ENCODE assay signal across 18 mouse cellular contexts in the genomic region with DNA sequence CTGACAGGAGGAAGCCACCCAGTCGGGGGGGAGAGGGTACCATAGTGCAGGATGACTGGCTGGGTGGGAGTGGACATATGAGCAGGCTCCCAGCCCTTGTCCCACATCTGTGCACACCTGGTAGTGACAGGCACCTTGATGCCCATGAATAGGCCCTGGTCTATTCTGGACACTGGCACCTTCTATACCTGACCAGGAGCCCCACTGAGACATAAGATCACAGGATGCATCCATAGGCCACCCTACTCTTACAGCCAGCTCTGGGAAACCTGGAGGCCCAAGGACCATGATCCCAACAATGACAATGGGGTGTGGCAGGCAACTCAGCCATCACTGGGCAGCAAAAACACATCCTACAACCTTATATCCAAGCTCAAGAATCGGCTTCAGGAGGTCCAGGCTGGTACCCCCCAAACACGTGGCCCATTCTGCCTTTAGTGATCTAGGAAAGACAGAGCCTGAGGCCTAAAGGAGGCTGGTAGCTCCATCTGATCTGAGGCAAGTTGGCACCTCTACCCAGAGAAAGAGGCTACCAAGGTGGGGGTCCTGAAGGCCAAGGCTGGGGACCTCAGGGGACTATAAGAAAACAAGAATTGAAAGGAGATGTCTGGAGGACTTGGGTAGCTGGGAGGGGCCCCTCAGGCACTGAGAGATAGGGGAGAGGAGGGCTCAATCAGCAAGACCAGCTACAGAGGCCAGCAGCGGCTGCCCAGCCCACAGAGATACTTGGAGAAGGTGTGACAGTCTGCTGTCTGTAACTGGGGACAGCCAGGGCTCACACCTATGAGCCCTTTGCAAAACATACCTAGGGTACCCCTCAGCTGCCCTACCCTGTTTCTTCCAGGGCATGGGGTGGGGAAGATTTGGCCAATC. TPM values are rescaled to one million over a fixed set of nuclear protein-coding genes. Genes with fewer than 3 reads are reported as not detected.
DNase-seq lines count a peak whose midpoint lies in the region; ATAC-seq lines count a peak whose summit lies in the region.
"Had no signal": no experiment of that assay in that cellular context is flagged by ENCODE, and none has a peak within 500 bp of the region (broad histone marks: within the 10 kb centered on the region; RNA-seq: fewer than 3 reads in every experiment).

No protein-coding gene starts in this region.

- H3K4me1 ChIP-seq in forebrain, embryonic 10.5 days: peaks cover 51% of the 10 kb centered on the region
- peaks cover 2% of the 10 kb centered on the region; the same call in 1 of the 2 replicates for H3K4me1 ChIP-seq in forebrain, embryonic 11.5 days (replicated peaks; ENCODE audit: control insufficient read depth, insufficient read depth, low read length)
- H3K4me1 ChIP-seq in kidney, embryonic 15.5 days: peaks cover 56% of the 10 kb centered on the region
- peaks cover 41% of the 10 kb centered on the region for H3K4me1 ChIP-seq in kidney, embryonic 16.5 days (ENCODE audit: insufficient read depth, low read length)
- peaks cover 95% of the 10 kb centered on the region for H3K4me1 ChIP-seq in liver, embryonic 15.5 days (replicated peaks)

- WGBS in forebrain, embryonic 10.5 days: 86% methylated on average over 4 of the region's 4 CpGs
- 84% methylated on average over 4 of the region's 4 CpGs for WGBS in forebrain, embryonic 11.5 days
- 77% methylated on average over 4 of the region's 4 CpGs for WGBS in kidney, embryonic 15.5 days
- WGBS in kidney, embryonic 16.5 days: 78% methylated on average over 4 of the region's 4 CpGs
- 42% methylated on average over 4 of the region's 4 CpGs for WGBS in liver, embryonic 15.5 days (ENCODE audit: insufficient replicate concordance)

- no peaks in the 10 kb centered on the region for H3K9me3 ChIP-seq in forebrain, embryonic 10.5 days
- no peaks in the 10 kb centered on the region for H3K9me3 ChIP-seq in forebrain, embryonic 11.5 days (ENCODE audit: control insufficient read depth, low read length)
- no peaks in the 10 kb centered on the region for H3K9me3 ChIP-seq in kidney, embryonic 15.5 days (replicated peaks)
- no peaks in the 10 kb centered on the region for H3K9me3 ChIP-seq in kidney, embryonic 16.5 days (ENCODE audit: low read length)
- no peaks in the 10 kb centered on the region for H3K9me3 ChIP-seq in liver, embryonic 15.5 days (replicated peaks)
- H3K9me3 ChIP-seq: embryonic facial prominence, embryonic 15.5 days; limb, embryonic 13.5 days had no signal

- no peak for DNase-seq in forebrain, embryonic 10.5 days (ENCODE audit: extremely low spot score, low spot score)
- DNase-seq in forebrain, embryonic 11.5 days (ENCODE audit: low spot score): no peak
- DNase-seq in c-Kit-positive CD71-positive TER-119-positive erythroid progenitor cells, embryonic 14.5 days (ENCODE audit: low spot score): peak; percentile 80
- DNase-seq in adrenal gland, adult 2 months: no peak
- no peak for DNase-seq in lung, postnatal 25 days (ENCODE audit: low spot score)
- DNase-seq: adrenal gland, postnatal 25 days; cerebellum, adult 11 months; kidney, postnatal 14 days; layer of hippocampus, postnatal 36 days; lung, postnatal 4 days; thymus, adult 2 months had no signal

- H3K9ac ChIP-seq in forebrain, embryonic 11.5 days (ENCODE audit: low read length): no peak overlapping the region
- H3K9ac ChIP-seq in kidney, embryonic 15.5 days: no peak overlapping the region
- H3K9ac ChIP-seq in kidney, embryonic 16.5 days (replicated peaks; ENCODE audit: low read length): no peak overlapping the region
- H3K9ac ChIP-seq in liver, embryonic 15.5 days: peak overlapping the region; percentile 86
- H3K9ac ChIP-seq: embryonic facial prominence, embryonic 15.5 days; limb, embryonic 13.5 days had no signal

- no peak overlapping the region for H3K4me2 ChIP-seq in forebrain, embryonic 11.5 days (ENCODE audit: low read depth, low read length, severe bottlenecking)
- peak overlapping the region; percentile 7; the same call in 1 of the 2 replicates for H3K4me2 ChIP-seq in kidney, embryonic 15.5 days
- H3K4me2 ChIP-seq in kidney, embryonic 16.5 days (replicated peaks; ENCODE audit: low read depth, low read length): no peak overlapping the region
- peak overlapping the region; percentile 88 for H3K4me2 ChIP-seq in liver, embryonic 15.5 days
- H3K4me2 ChIP-seq: embryonic facial prominence, embryonic 15.5 days; limb, embryonic 13.5 days had no signal

- no peak for ATAC-seq in forebrain, embryonic 11.5 days (replicated peaks; ENCODE audit: low FRiP score)
- no peak for ATAC-seq in kidney, embryonic 15.5 days (replicated peaks; ENCODE audit: low FRiP score)
- no peak for ATAC-seq in kidney, embryonic 16.5 days (ENCODE audit: low FRiP score, low TSS enrichment)
- ATAC-seq in liver, embryonic 15.5 days (ENCODE audit: insufficient read depth): peak; percentile 71
- ATAC-seq: inflammation-experienced regulatory T-cells, adult 6 months had no signal

- H3K27me3 ChIP-seq in forebrain, embryonic 10.5 days (ENCODE audit: poor library complexity, severe bottlenecking): peaks cover 34% of the 10 kb centered on the region
- H3K27me3 ChIP-seq in forebrain, embryonic 11.5 days (ENCODE audit: control insufficient read depth, insufficient read depth, low read length): peaks cover 3% of the 10 kb centered on the region; the same call in 1 of the 2 replicates
- 0 out of 2 replicates have a peak, but pooled peaks cover 6% of the 10 kb centered on the region for H3K27me3 ChIP-seq in kidney, embryonic 15.5 days
- H3K27me3 ChIP-seq in kidney, embryonic 16.5 days (ENCODE audit: insufficient read depth, low read length): no peaks in the 10 kb centered on the region
- no peaks in the 10 kb centered on the region for H3K27me3 ChIP-seq in liver, embryonic 15.5 days
- H3K27me3 ChIP-seq: embryonic facial prominence, embryonic 15.5 days; limb, embryonic 13.5 days had no signal

- no peaks in the 10 kb centered on the region for H3K36me3 ChIP-seq in forebrain, embryonic 10.5 days (replicated peaks)
- no peaks in the 10 kb centered on the region for H3K36me3 ChIP-seq in forebrain, embryonic 11.5 days (ENCODE audit: control insufficient read depth, insufficient read depth, low read length)
- H3K36me3 ChIP-seq in kidney, embryonic 15.5 days: no peaks in the 10 kb centered on the region
- H3K36me3 ChIP-seq in kidney, embryonic 16.5 days (ENCODE audit: insufficient read depth, low read length): no peaks in the 10 kb centered on the region
- no peaks in the 10 kb centered on the region for H3K36me3 ChIP-seq in liver, embryonic 15.5 days (replicated peaks)
- H3K36me3 ChIP-seq: embryonic facial prominence, embryonic 15.5 days; limb, embryonic 13.5 days had no signal

- H3K4me3 ChIP-seq in forebrain, embryonic 10.5 days: no peak overlapping the region
- no peak overlapping the region for H3K4me3 ChIP-seq in forebrain, embryonic 11.5 days (ENCODE audit: low read depth, low read length)
- H3K4me3 ChIP-seq in kidney, embryonic 15.5 days (replicated peaks): no peak overlapping the region
- H3K4me3 ChIP-seq in kidney, embryonic 16.5 days (ENCODE audit: low read length): no peak overlapping the region
- peak overlapping the region; percentile 96 for H3K4me3 ChIP-seq in liver, embryonic 15.5 days (replicated peaks)
- H3K4me3 ChIP-seq: embryonic facial prominence, embryonic 15.5 days; limb, embryonic 13.5 days had no signal

- peak overlapping the region; percentile 25; the same call in 1 of the 2 replicates for H3K27ac ChIP-seq in forebrain, embryonic 10.5 days
- H3K27ac ChIP-seq in forebrain, embryonic 11.5 days (ENCODE audit: low read depth, low read length): no peak overlapping the region
- no peak overlapping the region for H3K27ac ChIP-seq in kidney, embryonic 15.5 days
- H3K27ac ChIP-seq in kidney, embryonic 16.5 days (ENCODE audit: low read length): no peak overlapping the region
- peak overlapping the region; percentile 97 for H3K27ac ChIP-seq in liver, embryonic 15.5 days (replicated peaks)
- H3K27ac ChIP-seq: embryonic facial prominence, embryonic 15.5 days; limb, embryonic 13.5 days had no signal

RNA-seq across cellular contexts. Expression of a gene that starts 3.0 kb away (rescaled TPM):
- 5.8 TPM in 2 replicates for polyA plus RNA-seq in forebrain, embryonic 10.5 days (2016; fragmentation: Nextera tagmentation; extraction: Ambion mirVana)
- 5.8 and 6.1 TPM in 2 replicates for polyA plus RNA-seq in forebrain, embryonic 11.5 days (2014; fragmentation: Nextera tagmentation; extraction: Ambion mirVana)
- 12.7 and 14.1 TPM in 2 replicates for polyA plus RNA-seq in kidney, embryonic 15.5 days (2015; fragmentation: Nextera tagmentation; extraction: Ambion mirVana)
- 17.4 and 19.5 TPM in 2 replicates for polyA plus RNA-seq in kidney, embryonic 16.5 days (2015; fragmentation: Nextera tagmentation; extraction: Ambion mirVana)
- 14.3 and 15.5 TPM in 2 replicates for polyA plus RNA-seq in liver, embryonic 15.5 days (2015; fragmentation: Nextera tagmentation; extraction: Ambion mirVana)
- 1 to 10 TPM; 4.1 to 6.1 TPM for total RNA-seq in adrenal gland, adult 2 months (2021)
- polyA plus RNA-seq in adrenal gland, adult 2 months (2012; rRNA removed): 8.4 and 11.2 TPM in 2 replicates

RNA-seq across cellular contexts. Expression of a gene that starts 24.2 kb away (rescaled TPM):
- polyA plus RNA-seq in forebrain, embryonic 10.5 days (2016; fragmentation: Nextera tagmentation; extraction: Ambion mirVana): 0.06 TPM in 1 of 2 replicates, not detected in the other
- not detected in 2 replicates for polyA plus RNA-seq in forebrain, embryonic 11.5 days (2014; fragmentation: Nextera tagmentation; extraction: Ambion mirVana)
- 0.06 TPM in 1 of 2 replicates, not detected in the other for polyA plus RNA-seq in kidney, embryonic 15.5 days (2015; fragmentation: Nextera tagmentation; extraction: Ambion mirVana)
- 0.06 and 0.09 TPM in 2 replicates for polyA plus RNA-seq in kidney, embryonic 16.5 days (2015; fragmentation: Nextera tagmentation; extraction: Ambion mirVana)
- polyA plus RNA-seq in liver, embryonic 15.5 days (2015; fragmentation: Nextera tagmentation; extraction: Ambion mirVana): 0.08 TPM in 1 of 2 replicates, not detected in the other
- under 1 TPM in 1 of 2 experiments, not detected in 1; 0.78 TPM for total RNA-seq in adrenal gland, adult 2 months (2021)
- polyA plus RNA-seq in adrenal gland, adult 2 months (2012; rRNA removed): 0.19 and 0.20 TPM in 2 replicates
- total RNA-seq: gastrocnemius, postnatal 4 days had no signal
- polyA plus RNA-seq: embryonic facial prominence, embryonic 15.5 days; limb, embryonic 13.5 days had no signal

RNA-seq across cellular contexts. Expression of a gene that starts 29.8 kb away (rescaled TPM):
- 0.11 and 0.19 TPM in 2 replicates for polyA plus RNA-seq in forebrain, embryonic 10.5 days (2016; fragmentation: Nextera tagmentation; extraction: Ambion mirVana)
- 0.32 TPM in 1 of 2 replicates, not detected in the other for polyA plus RNA-seq in forebrain, embryonic 11.5 days (2014; fragmentation: Nextera tagmentation; extraction: Ambion mirVana)
- polyA plus RNA-seq in kidney, embryonic 15.5 days (2015; fragmentation: Nextera tagmentation; extraction: Ambion mirVana): 0.39 and 0.60 TPM in 2 replicates
- polyA plus RNA-seq in kidney, embryonic 16.5 days (2015; fragmentation: Nextera tagmentation; extraction: Ambion mirVana): 0.49 and 0.81 TPM in 2 replicates
- 0.54 and 0.78 TPM in 2 replicates for polyA plus RNA-seq in liver, embryonic 15.5 days (2015; fragmentation: Nextera tagmentation; extraction: Ambion mirVana)
- 1 to 10 TPM in 1 of 2 experiments, under 1 TPM in 1; 0.17 to 5.7 TPM for total RNA-seq in adrenal gland, adult 2 months (2021)
- polyA plus RNA-seq in adrenal gland, adult 2 months (2012; rRNA removed): 3.3 and 10.3 TPM in 2 replicates
- polyA plus RNA-seq: inflammation-experienced regulatory T-cells, adult 6 months had no signal

RNA-seq across cellular contexts. Expression of a gene that starts 55.8 kb away (rescaled TPM):
- polyA plus RNA-seq in forebrain, embryonic 10.5 days (2016; fragmentation: Nextera tagmentation; extraction: Ambion mirVana): 20.1 and 20.8 TPM in 2 replicates
- 18.1 and 19.1 TPM in 2 replicates for polyA plus RNA-seq in forebrain, embryonic 11.5 days (2014; fragmentation: Nextera tagmentation; extraction: Ambion mirVana)
- polyA plus RNA-seq in kidney, embryonic 15.5 days (2015; fragmentation: Nextera tagmentation; extraction: Ambion mirVana): 14.4 and 15.4 TPM in 2 replicates
- 15.2 and 18.5 TPM in 2 replicates for polyA plus RNA-seq in kidney, embryonic 16.5 days (2015; fragmentation: Nextera tagmentation; extraction: Ambion mirVana)
- 8.8 and 9.8 TPM in 2 replicates for polyA plus RNA-seq in liver, embryonic 15.5 days (2015; fragmentation: Nextera tagmentation; extraction: Ambion mirVana)
- 100 to 1,000 TPM; 140 to 146 TPM for total RNA-seq in adrenal gland, adult 2 months (2021)
- 136 and 180 TPM in 2 replicates for polyA plus RNA-seq in adrenal gland, adult 2 months (2012; rRNA removed)

Comparison
In these comparisons a context has a peak if more than half of its experiments do, and no peak if none do; other contexts are left out.
1. H3K27ac ChIP-seq: peak in forebrain, embryonic 10.5 days (single experiment) and liver, embryonic 15.5 days (single experiment); none in forebrain, embryonic 11.5 days (single experiment), kidney, embryonic 15.5 days (single experiment) and kidney, embryonic 16.5 days (single experiment).
2. H3K4me2 ChIP-seq: peak in kidney, embryonic 15.5 days (single experiment) and liver, embryonic 15.5 days (single experiment); none in forebrain, embryonic 11.5 days (single experiment) and kidney, embryonic 16.5 days (single experiment).